Mouse (Mus musculus) MEL (cell line): ENCODE measurements around the gene Asb8. TPM values are rescaled to one million over a fixed set of nuclear protein-coding genes. Genes with fewer than 3 reads are reported as not detected.

Experiments used
- DNase-seq: peaks from one replicate; pipeline ENCODE4 v3.0.0; 2011; ENCODE audit warnings: low read depth, low spot score
- H3K27ac ChIP-seq: 2 replicates; pipeline ENCODE4 v1.5.1; 2012; ENCODE audit warnings: low read depth, mild to moderate bottlenecking, control low read depth, low read length, moderate library complexity; ENCODE audit not compliant: control insufficient read depth
- H3K27me3 ChIP-seq, 2 experiments: fragments of 150-350 bp in 1 of 2; sonication (generic) in 1 of 2; 2 replicates each; pipeline ENCODE4 v1.6.1; 2012; ENCODE audit warnings: low read length in 2 of 2, mild to moderate bottlenecking in 2 of 2, improper control_type of control experiment in 1 of 2, moderate library complexity in 1 of 2; ENCODE audit not compliant: insufficient read depth in 2 of 2, control insufficient read depth in 1 of 2
- H3K36me3 ChIP-seq, 2 experiments: 2 replicates each; pipeline ENCODE4 v1.6.1; 2012 to 2014; ENCODE audit warnings: low read length in 2 of 2, improper control_type of control experiment in 1 of 2, inconsistent platforms in 1 of 2, mild to moderate bottlenecking in 1 of 2; ENCODE audit not compliant: insufficient read depth in 2 of 2, control insufficient read depth in 1 of 2
- H3K4me1 ChIP-seq, 2 experiments: fragments of 150-350 bp in 1 of 2; sonication (generic) in 1 of 2; 2 replicates each; pipeline ENCODE4 v1.6.1; 2012; ENCODE audit warnings: low read length in 2 of 2, improper control_type of control experiment in 1 of 2, mild to moderate bottlenecking in 1 of 2; ENCODE audit not compliant: insufficient read depth in 2 of 2, control insufficient read depth in 1 of 2
- H3K4me3 ChIP-seq, 2 experiments: fragments of 150-350 bp in 1 of 2; sonication (generic) in 1 of 2; 2 replicates each; pipeline ENCODE4 v1.5.1; 2012; ENCODE audit warnings: low read depth in 2 of 2, low read length in 2 of 2, mild to moderate bottlenecking in 2 of 2, moderate library complexity in 2 of 2, control low read depth in 1 of 2, improper control_type of control experiment in 1 of 2; ENCODE audit not compliant: control insufficient read depth in 1 of 2, insufficient read depth in 1 of 2
- H3K79me2 ChIP-seq: 2 replicates; pipeline ENCODE4 v1.6.1; 2012; ENCODE audit warnings: mild to moderate bottlenecking, low read length, moderate library complexity; ENCODE audit not compliant: control insufficient read depth, poor library complexity, insufficient read depth
- H3K9ac ChIP-seq: 2 replicates; pipeline ENCODE4 v1.6.1; 2012; ENCODE audit warnings: low read depth, mild to moderate bottlenecking, control low read depth, low read length, moderate library complexity; ENCODE audit not compliant: control insufficient read depth, poor library complexity, severe bottlenecking
- H3K9me3 ChIP-seq: fragments of 150-350 bp; sonication (generic); replicated peaks from 2 replicates; pipeline ENCODE4 v1.6.1; 2012; ENCODE audit warnings: mild to moderate bottlenecking, low read length, improper control_type of control experiment, moderate library complexity; ENCODE audit not compliant: insufficient read depth
- CHD1 ChIP-seq: IDR thresholded peaks from 2 replicates; pipeline ENCODE4 v1.6.1; 2012; ENCODE audit warnings: low read depth, mild to moderate bottlenecking, inconsistent platforms, low read length, improper control_type of control experiment
- ETS1 ChIP-seq: IDR thresholded peaks from 2 replicates; pipeline ENCODE4 v1.6.1; 2012; ENCODE audit warnings: low read depth, mild to moderate bottlenecking, inconsistent platforms, low read length, improper control_type of control experiment, moderate library complexity
- GABPA ChIP-seq: IDR thresholded peaks from 2 replicates; pipeline ENCODE4 v1.6.1; 2012; ENCODE audit warnings: low read depth, mild to moderate bottlenecking, inconsistent platforms, low read length, improper control_type of control experiment, moderate library complexity
- GATA1 ChIP-seq: IDR thresholded peaks from 2 replicates; pipeline ENCODE4 v1.6.1; 2011; ENCODE audit warnings: low read depth, low read length, improper control_type of control experiment
- HCFC1 ChIP-seq: IDR thresholded peaks from 2 replicates; pipeline ENCODE4 v1.6.1; 2012; ENCODE audit warnings: low read depth, mild to moderate bottlenecking, inconsistent platforms, low read length, improper control_type of control experiment, moderate library complexity
- MEF2A ChIP-seq: IDR thresholded peaks from 2 replicates; pipeline ENCODE4 v1.6.1; 2014; ENCODE audit warnings: low read depth, mild to moderate bottlenecking, inconsistent platforms, low read length, improper control_type of control experiment; ENCODE audit not compliant: poor library complexity, insufficient replicate concordance, severe bottlenecking; ENCODE audit errors: extremely low read depth
- POLR2A ChIP-seq, 2 experiments: IDR thresholded peaks; 2 replicates each; pipeline ENCODE4 v1.6.1; 2011 to 2012; ENCODE audit warnings: low read length in 2 of 2, mild to moderate bottlenecking in 2 of 2, control low read depth in 1 of 2, improper control_type of control experiment in 1 of 2, low read depth in 1 of 2, moderate library complexity in 1 of 2; ENCODE audit not compliant: control insufficient read depth in 1 of 2, insufficient read depth in 1 of 2, poor library complexity in 1 of 2
- POLR2AphosphoS2 ChIP-seq: IDR thresholded peaks from 2 replicates; pipeline ENCODE4 v1.6.1; 2011; ENCODE audit warnings: low read length, improper control_type of control experiment
- POLR2AphosphoS5 ChIP-seq: IDR thresholded peaks from 2 replicates; pipeline ENCODE4 v1.6.1; 2012; ENCODE audit warnings: low read depth, borderline replicate concordance, mild to moderate bottlenecking, inconsistent platforms, low read length, moderate library complexity, mixed read lengths
- RAD21 ChIP-seq: IDR thresholded peaks from 2 replicates; pipeline ENCODE4 v1.6.1; 2011; ENCODE audit warnings: mild to moderate bottlenecking, low read depth, low read length, improper control_type of control experiment
- TCF12 ChIP-seq: IDR thresholded peaks from 2 replicates; pipeline ENCODE4 v1.6.1; 2014; ENCODE audit warnings: low read depth, mild to moderate bottlenecking, inconsistent platforms, low read length, improper control_type of control experiment, moderate library complexity
- USF1 ChIP-seq: IDR thresholded peaks from 2 replicates; pipeline ENCODE4 v1.6.1; 2014; ENCODE audit warnings: low read depth, mild to moderate bottlenecking, inconsistent platforms, low read length, improper control_type of control experiment, moderate library complexity
- USF2 ChIP-seq, 2 experiments: IDR thresholded peaks; 2 replicates each; pipeline ENCODE4 v1.6.1; 2011 to 2012; ENCODE audit warnings: improper control_type of control experiment in 2 of 2, low read length in 2 of 2, borderline replicate concordance in 1 of 2, inconsistent platforms in 1 of 2, low read depth in 1 of 2, mild to moderate bottlenecking in 1 of 2; ENCODE audit not compliant: insufficient read depth in 1 of 2
- ZC3H11A ChIP-seq: IDR thresholded peaks from 2 replicates; pipeline ENCODE4 v1.6.1; 2012; ENCODE audit warnings: low read depth, mild to moderate bottlenecking, inconsistent platforms, low read length, improper control_type of control experiment
- ZKSCAN1 ChIP-seq: IDR thresholded peaks from 2 replicates; pipeline ENCODE4 v1.6.1; 2012; ENCODE audit warnings: low read depth, mild to moderate bottlenecking, inconsistent platforms, low read length, improper control_type of control experiment, moderate library complexity
- ZMIZ1 ChIP-seq: IDR thresholded peaks from 2 replicates; pipeline ENCODE4 v1.6.1; 2012; ENCODE audit warnings: low read depth, mild to moderate bottlenecking, inconsistent platforms, low read length, improper control_type of control experiment, moderate library complexity
- polyA plus RNA-seq, 2 experiments: library from polyadenylated mRNA; stranded (reverse) in 1 of 2; unstranded in 1 of 2; fragments of >175 nt in 1 of 2; fragments of >200 nt in 1 of 2; gene quantifications; 2 replicates each; pipeline versions ENCODE4 v1.2.1 to v1.2.4; 2012; ENCODE audit warnings: low replicate concordance in 2 of 2, low read depth in 1 of 2; ENCODE audit not compliant: insufficient read length in 2 of 2, insufficient read depth in 1 of 2, missing spikeins in 1 of 2
- total RNA-seq: library from RNA; depleted of rRNA; stranded (reverse); fragments of 300-350 nt; gene quantifications from 2 replicates; pipeline ENCODE4 v1.2.3, GENCODE M21; 2012

Asb8 gene
- total and polyA plus RNA-seq, 3 experiments, result 33.1 to 38.2 TPM; not detected in 1

GRCm38 (mm10) chr15:98131451-98131850 is 34.0 kb downstream of the Asb8 start:
- Histone ChIP-seq H3K27ac (no peak overlapping the region), H3K4me3 (no peak overlapping the region), H3K4me1 (no peaks in the 10 kb centered on the region), H3K9me3 (no peaks in the 10 kb centered on the region), H3K36me3 (peaks cover 0 to 27% of the 10 kb centered on the region in 2 experiments; a peak in 2 of 4 replicates), H3K27me3 (no peaks in the 10 kb centered on the region), H3K9ac (no peak overlapping the region), H3K79me2 (no peaks in the 10 kb centered on the region)
- TF ChIP-seq CHD1 (no peak), RAD21 (no peak), ZC3H11A (no peak), GATA1 (no peak), POLR2AphosphoS2 (peak; percentile 55; the same call in 1 of the 2 replicates)
- DNase-seq, result no peak

- no peak overlapping the region for H3K4me3 ChIP-seq
- DNase-seq, result no peak
- H3K4me1 ChIP-seq, result no peaks in the 10 kb centered on the region
- H3K36me3 ChIP-seq, result peaks cover 0 to 27% of the 10 kb centered on the region in 2 experiments; a peak in 2 of 4 replicates
- H3K79me2 ChIP-seq, result no peaks in the 10 kb centered on the region
- H3K9ac ChIP-seq, result no peak overlapping the region
- TF ChIP-seq GABPA (no peak), ZKSCAN1 (no peak), USF2 (IDR thresholded peaks at IDR 0.05; ENCODE audit: borderline replicate concordance in 1 of 2, insufficient read depth in 1 of 2, low read depth in 1 of 2, low read length in 2 of 2) (no peak), TCF12 (no peak), ZMIZ1 (no peak)
- no peaks in the 10 kb centered on the region for H3K9me3 ChIP-seq
- no peaks in the 10 kb centered on the region for H3K27me3 ChIP-seq
- H3K27ac ChIP-seq, result no peak overlapping the region
Observed at GRCm38 (mm10) chr15:98131001-98131400, 34.4 kb downstream of the Asb8 start.

DNA sequence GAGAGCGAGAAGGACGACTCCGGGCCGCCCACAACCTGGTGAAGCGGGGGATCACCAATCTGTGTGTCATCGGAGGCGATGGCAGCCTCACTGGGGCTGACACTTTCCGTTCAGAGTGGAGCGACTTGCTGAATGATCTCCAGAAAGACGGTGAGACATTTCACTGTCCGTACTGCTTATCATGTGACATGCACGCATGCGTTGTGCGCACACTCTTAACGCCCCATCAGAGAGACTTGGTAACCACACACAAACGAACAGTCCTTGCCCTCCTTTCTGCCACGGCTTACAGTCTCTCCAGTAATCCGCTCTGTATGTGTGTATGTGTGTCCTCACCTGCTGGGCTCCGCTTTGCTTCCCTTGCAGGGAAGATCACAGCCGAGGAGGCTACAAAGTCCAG is 44.6 kb downstream of the Asb8 start:
- peaks cover 12 to 14% of the 10 kb centered on the region in 2 experiments for H3K4me1 ChIP-seq
- H3K27me3 ChIP-seq, result no peaks in the 10 kb centered on the region
- no peaks in the 10 kb centered on the region for H3K9me3 ChIP-seq
- H3K27ac ChIP-seq, result no peak overlapping the region
- DNase-seq, result no peak
- peaks cover 13 to 52% of the 10 kb centered on the region in 2 experiments for H3K36me3 ChIP-seq
- H3K79me2 ChIP-seq, result no peaks in the 10 kb centered on the region
- H3K9ac ChIP-seq, result no peak overlapping the region
- no peak overlapping the region for H3K4me3 ChIP-seq
- no peak for TF ChIP-seq USF1
- no peak for TF ChIP-seq HCFC1
- no peak for TF ChIP-seq MEF2A
- no peak for TF ChIP-seq POLR2AphosphoS5
- no peak for TF ChIP-seq ETS1
- no peak for TF ChIP-seq POLR2A (IDR thresholded peaks at IDR 0.05; ENCODE audit: control insufficient read depth in 1 of 2, insufficient read depth in 1 of 2, low read depth in 1 of 2, low read length in 2 of 2, poor library complexity in 1 of 2)
